Mouse (Mus musculus) limb, embryonic 12.5 days (tissue): ENCODE data around the gene Map1s. TPM values are rescaled to one million over a fixed set of nuclear protein-coding genes. Genes with fewer than 3 reads are reported as not detected.

Experiments
- ATAC-seq: fragments of 200-750 bp; cut with Nextera tagmentation; 2 replicates; pipeline ENCODE4 v1.8.0; 2017; ENCODE audit warnings: low read depth, moderate TSS enrichment; ENCODE audit not compliant: insufficient number of reproducible peaks, insufficient read depth, low FRiP score, low TSS enrichment
- H3K27ac ChIP-seq: fragments of 300-500 bp; sonication (generic); 2 replicates; pipeline ENCODE4 v1.5.1; 2016; ENCODE audit warnings: mild to moderate bottlenecking, moderate library complexity
- H3K27me3 ChIP-seq: fragments of 300-500 bp; sonication (generic); 2 replicates; pipeline ENCODE4 v1.6.1; 2016; ENCODE audit warnings: mild to moderate bottlenecking, moderate library complexity
- H3K36me3 ChIP-seq: fragments of 300-500 bp; sonication (generic); 2 replicates; pipeline ENCODE4 v1.6.1; 2016; ENCODE audit warnings: mild to moderate bottlenecking, moderate library complexity
- H3K4me1 ChIP-seq: fragments of 300-500 bp; sonication (generic); replicated peaks from 2 replicates; pipeline ENCODE4 v1.6.1; 2016
- H3K4me2 ChIP-seq: fragments of 300-500 bp; sonication (generic); 2 replicates; pipeline ENCODE4 v1.6.1; 2016; ENCODE audit warnings: mild to moderate bottlenecking, moderate library complexity
- H3K4me3 ChIP-seq: fragments of 300-500 bp; sonication (generic); replicated peaks from 2 replicates; pipeline ENCODE4 v1.5.1; 2016; ENCODE audit warnings: mild to moderate bottlenecking
- H3K9ac ChIP-seq: fragments of 300-500 bp; sonication (generic); replicated peaks from 2 replicates; pipeline ENCODE4 v1.6.1; 2016; ENCODE audit warnings: mild to moderate bottlenecking, moderate library complexity
- H3K9me3 ChIP-seq: fragments of 300-500 bp; sonication (generic); 2 replicates; pipeline ENCODE4 v1.6.1; 2016; ENCODE audit warnings: mild to moderate bottlenecking, moderate library complexity
- WGBS: fragments of 180-500 bp; shearing (Covaris S2); methylation state at CpG from one replicate; pipeline ENCODE4 v1.1.7; 2016; 5-methylcytosine and 5-hydroxymethylcytosine counted together
- polyA plus RNA-seq: library from polyadenylated mRNA; unstranded; fragments of >200 nt; fragmentation: Nextera tagmentation; extraction: Ambion mirVana; gene quantifications from 2 replicates; pipeline ENCODE4 v1.2.1, GENCODE M21; 2016

The Map1s gene
- polyA plus RNA-seq, 1 experiment from 2014 or later: 57.7 TPM

DNA sequence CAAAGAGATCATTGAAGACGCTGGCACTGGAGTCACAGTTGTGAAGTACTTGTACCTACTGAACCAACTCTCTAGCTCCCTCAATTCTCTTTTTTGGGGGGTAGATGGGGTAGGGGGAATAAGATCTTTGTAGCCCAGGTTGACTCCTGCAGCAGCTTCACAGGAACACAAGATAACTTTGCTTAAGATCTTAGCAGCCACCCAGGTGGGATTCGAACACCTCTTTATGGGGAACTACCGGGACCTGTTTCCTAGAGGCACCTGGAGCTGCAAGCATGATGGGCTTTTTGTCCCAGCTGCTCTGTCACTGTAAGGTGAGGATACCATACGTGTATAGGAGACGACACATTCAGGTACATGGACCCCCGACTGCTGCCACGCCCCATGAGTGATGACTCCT lies 39.2 kb upstream of the Map1s start:
- Histone ChIP-seq H3K27me3 (peaks cover 29% of the 10 kb centered on the region), H3K9ac (no peak overlapping the region), H3K4me3 (peak overlapping the region; percentile 55; the same call in 1 of the 2 replicates), H3K4me2 (peak overlapping the region; percentile 96; the same call in 1 of the 2 replicates), H3K36me3 (peaks cover 10% of the 10 kb centered on the region; the same call in 1 of the 2 replicates), H3K4me1 (peaks cover 57% of the 10 kb centered on the region), H3K9me3 (no peaks in the 10 kb centered on the region), H3K27ac (peak overlapping the region; percentile 90)
- 89% methylated on average over 7 of the region's 7 CpGs for WGBS
- no peak for ATAC-seq

DNA sequence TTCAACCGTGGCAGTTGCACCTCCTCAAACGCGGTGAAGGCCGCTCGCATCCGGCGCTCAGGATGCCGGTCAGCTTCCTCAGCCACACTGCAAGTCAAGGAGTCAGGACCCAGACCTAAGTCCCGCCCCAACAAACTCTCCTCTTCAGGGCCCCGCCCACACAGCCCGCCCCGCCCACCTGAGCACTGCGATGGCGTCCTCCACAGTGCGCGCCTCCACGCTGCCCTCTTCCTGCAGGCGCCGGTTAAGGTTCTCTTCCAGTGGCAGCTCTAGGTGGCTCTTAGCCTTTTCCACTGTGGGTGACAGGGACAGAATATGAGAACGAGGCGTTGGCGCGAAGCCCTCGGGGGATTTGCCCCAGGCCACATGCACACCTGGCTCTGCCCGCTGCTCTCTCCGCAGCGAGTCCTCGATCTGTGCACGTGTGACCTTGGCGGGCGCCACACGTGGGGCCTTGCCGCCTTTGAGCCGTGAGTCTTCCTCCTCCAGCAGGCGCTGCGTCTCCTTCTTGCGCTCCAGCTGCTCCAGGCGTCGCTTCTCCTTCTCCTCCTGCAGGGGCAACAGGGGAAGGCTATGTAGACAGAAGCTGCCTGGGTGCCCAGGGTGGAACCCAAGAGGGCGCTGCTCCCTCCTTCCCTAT lies 37.1 kb upstream of the Map1s start:
- H3K4me2 ChIP-seq: peak overlapping the region; percentile 55
- peaks cover 10% of the 10 kb centered on the region; the same call in 1 of the 2 replicates for H3K36me3 ChIP-seq
- WGBS: 15% methylated on average over 40 of the region's 40 CpGs
- ATAC-seq: no peak
- H3K27me3 ChIP-seq: peaks cover 8% of the 10 kb centered on the region; the same call in 1 of the 2 replicates
- peak overlapping the region; percentile 47; the same call in 1 of the 2 replicates for H3K9ac ChIP-seq
- H3K27ac ChIP-seq: peak overlapping the region; percentile 69
- peak overlapping the region; percentile 29 for H3K4me3 ChIP-seq
- H3K9me3 ChIP-seq: no peaks in the 10 kb centered on the region
- H3K4me1 ChIP-seq: peaks cover 51% of the 10 kb centered on the region

DNA sequence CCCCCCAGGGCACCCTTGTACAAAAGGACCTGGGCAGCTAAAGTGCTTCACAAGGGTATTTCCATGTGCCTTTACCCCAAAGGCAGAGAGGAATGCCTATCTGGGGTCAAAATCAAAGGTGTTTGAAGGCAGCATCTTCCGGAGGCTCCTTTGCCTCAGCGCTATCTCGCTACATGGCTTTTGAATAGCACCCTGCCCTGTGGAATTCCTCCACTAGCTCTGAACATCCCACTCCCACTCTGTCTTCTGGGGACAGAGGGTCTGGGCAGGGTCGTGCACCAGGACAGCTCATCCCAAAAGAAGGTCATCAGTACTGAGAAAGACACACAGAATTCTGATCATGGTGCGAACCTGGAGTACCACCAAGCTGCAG lies 36.5 kb upstream of the Map1s start:
- H3K27ac ChIP-seq: peak overlapping the region; percentile 69
- WGBS: 38% methylated on average over 5 of the region's 5 CpGs
- H3K9ac ChIP-seq: peak overlapping the region; percentile 47; the same call in 1 of the 2 replicates
- no peak for ATAC-seq
- peaks cover 46% of the 10 kb centered on the region for H3K4me1 ChIP-seq
- H3K4me3 ChIP-seq: peak overlapping the region; percentile 29
- no peaks in the 10 kb centered on the region for H3K9me3 ChIP-seq
- H3K27me3 ChIP-seq: 0 out of 2 replicates have a peak, but pooled peaks cover 3% of the 10 kb centered on the region
- peak overlapping the region; percentile 55 for H3K4me2 ChIP-seq
- H3K36me3 ChIP-seq: peaks cover 10% of the 10 kb centered on the region; the same call in 1 of the 2 replicates

DNA sequence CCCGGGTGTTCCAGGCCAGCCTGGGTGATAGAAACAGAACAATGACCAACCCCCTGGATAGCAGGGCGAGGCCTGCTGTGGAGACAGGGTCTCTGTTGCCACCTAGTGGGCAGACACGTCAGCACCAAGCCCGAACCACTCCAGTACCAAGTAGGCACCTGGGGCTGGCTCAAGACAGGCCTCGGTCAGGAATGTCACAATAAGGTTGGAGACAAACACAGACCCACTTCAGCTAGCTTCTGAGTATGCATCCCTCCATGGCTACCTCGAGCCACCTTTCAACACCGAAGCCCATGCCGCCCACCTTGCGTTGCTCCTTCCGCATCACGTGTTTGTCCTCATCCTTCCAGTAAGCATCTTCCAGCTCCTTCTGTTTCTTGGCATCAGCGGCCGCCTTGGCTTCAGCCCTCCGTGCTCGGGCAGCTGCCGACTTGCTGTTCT lies 36.1 kb upstream of the Map1s start:
- Histone ChIP-seq H3K36me3 (peaks cover 10% of the 10 kb centered on the region; the same call in 1 of the 2 replicates), H3K4me3 (no peak overlapping the region), H3K4me1 (peaks cover 41% of the 10 kb centered on the region), H3K9ac (peak overlapping the region; percentile 47; the same call in 1 of the 2 replicates), H3K27ac (peak overlapping the region; percentile 69; the same call in 1 of the 2 replicates), H3K4me2 (0 out of 2 replicates have a peak overlapping the region, but pooled peaks have one; percentile 55), H3K27me3 (no peaks in the 10 kb centered on the region), H3K9me3 (no peaks in the 10 kb centered on the region)
- no peak for ATAC-seq
- WGBS: 46% methylated on average over 16 of the region's 16 CpGs

DNA sequence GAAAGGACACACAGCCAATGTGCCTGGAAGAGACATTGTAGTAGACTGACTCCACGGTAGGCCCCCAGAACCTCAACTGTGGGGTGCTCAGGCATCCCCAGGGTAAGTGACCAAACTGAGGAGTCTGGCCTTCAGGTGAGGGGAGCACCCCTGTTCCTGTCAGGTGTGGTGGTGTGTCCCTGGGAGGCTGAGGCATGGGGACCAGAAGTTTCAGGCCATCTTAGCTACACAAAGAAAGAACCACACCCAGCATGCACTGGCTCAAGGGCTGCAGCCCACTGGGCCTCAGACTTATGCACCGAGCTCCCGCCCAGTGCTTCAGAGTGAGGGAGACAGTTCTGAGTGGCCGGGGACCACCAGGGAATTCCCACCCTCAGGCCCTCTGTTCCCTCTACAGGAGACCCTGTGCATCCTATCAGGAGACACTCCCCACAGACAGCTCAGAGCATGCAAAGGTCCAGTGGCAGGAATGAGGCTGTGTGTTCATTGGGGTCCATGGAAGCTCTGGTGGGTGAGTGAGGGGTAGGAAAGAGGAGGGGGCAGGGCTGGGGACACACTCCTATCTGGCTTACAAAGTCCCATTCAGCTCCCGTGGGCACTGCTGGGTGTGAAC lies 34.4 kb upstream of the Map1s start:
- Histone ChIP-seq H3K9me3 (no peaks in the 10 kb centered on the region), H3K9ac (no peak overlapping the region), H3K36me3 (peaks cover 10% of the 10 kb centered on the region; the same call in 1 of the 2 replicates), H3K4me3 (no peak overlapping the region), H3K27ac (no peak overlapping the region), H3K4me1 (peaks cover 33% of the 10 kb centered on the region), H3K27me3 (no peaks in the 10 kb centered on the region), H3K4me2 (no peak overlapping the region)
- ATAC-seq: no peak
- 86% methylated on average over 5 of the region's 5 CpGs for WGBS

DNA sequence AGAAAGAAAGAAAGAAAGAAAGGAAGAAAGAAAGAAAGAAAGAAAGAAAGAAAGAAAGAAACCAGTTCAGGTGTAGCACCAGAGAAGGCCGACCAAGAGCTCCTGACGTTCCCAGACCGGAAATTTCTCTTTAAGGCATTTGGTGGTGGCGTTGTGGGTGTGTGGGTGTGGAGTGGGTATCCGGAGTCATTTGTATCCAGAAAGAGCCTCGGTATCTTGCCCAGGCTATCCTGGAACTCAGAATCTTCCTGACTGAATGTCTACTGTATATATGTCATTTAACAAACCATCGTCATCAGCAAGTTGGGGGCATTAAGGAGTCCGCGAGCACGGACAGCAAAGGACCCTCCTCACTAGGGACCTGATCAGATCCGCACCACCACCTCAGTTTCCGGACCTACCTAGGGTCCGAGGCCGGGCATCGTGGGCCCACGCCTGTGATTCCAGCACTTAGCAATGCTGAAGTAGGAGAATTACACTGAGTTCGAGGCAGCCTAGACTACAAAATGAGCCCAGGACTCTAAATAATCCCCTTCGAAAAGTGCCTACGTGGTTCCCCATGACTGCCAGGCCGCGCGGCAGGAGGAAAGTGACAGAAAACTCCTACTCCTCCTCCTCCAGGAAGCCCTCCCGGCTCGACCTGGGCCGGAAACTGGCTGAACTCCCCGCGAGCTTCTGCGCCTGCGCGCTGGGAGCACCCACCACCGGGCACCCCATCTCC lies 32.9 kb upstream of the Map1s start:
- ATAC-seq: no peak
- H3K4me3 ChIP-seq: peak overlapping the region; percentile 89
- H3K4me1 ChIP-seq: peaks cover 27% of the 10 kb centered on the region
- peaks cover 6% of the 10 kb centered on the region; the same call in 1 of the 2 replicates for H3K36me3 ChIP-seq
- H3K9me3 ChIP-seq: no peaks in the 10 kb centered on the region
- no peaks in the 10 kb centered on the region for H3K27me3 ChIP-seq
- WGBS: 7% methylated on average over 31 of the region's 31 CpGs
- H3K27ac ChIP-seq: peak overlapping the region; percentile 88
- peak overlapping the region; percentile 79 for H3K4me2 ChIP-seq
- peak overlapping the region; percentile 76 for H3K9ac ChIP-seq

DNA sequence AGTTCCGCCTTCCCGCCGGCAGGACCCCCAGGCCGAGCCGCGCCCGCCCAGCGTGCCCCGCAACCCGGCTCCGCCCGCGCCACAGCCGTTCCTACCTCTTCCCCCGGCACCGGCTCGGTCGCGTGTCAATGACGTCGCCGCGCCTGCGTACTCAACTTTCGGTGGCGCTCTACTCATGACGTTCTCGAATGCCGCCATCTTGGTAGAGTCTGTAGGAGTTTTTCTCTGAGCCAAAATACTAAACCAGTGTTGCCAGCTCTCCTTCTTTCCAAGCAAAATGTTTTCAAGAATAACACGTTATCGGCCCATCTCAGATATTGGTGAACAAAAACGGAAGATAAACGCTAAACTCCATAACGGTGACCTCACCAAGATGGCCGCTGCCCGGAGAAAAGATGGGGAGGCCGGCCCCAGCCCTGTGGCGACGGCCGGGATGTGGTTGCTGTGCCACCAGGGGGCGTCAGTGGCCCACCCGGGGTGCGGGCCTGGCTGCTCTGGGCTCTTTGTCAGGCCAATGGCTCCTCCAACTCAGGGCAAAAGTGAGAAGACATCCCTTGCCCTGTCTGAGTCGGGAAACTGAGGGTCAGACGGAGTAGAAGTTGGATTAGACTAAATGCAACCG lies 32.3 kb upstream of the Map1s start, which contains the start of gene Ccdc124:
Gene Ccdc124, minus strand, starts transcription at position 572 of the 622 bp plus-strand sequence.
- H3K9ac ChIP-seq: peak within 1 kb of the TSS; percentile 76
- peak; percentile 92 for ATAC-seq
- 1% methylated on average over 46 of the region's 46 CpGs for WGBS
- H3K9me3 ChIP-seq: no peaks in the 10 kb centered on the region
- H3K4me3 ChIP-seq: peak within 1 kb of the TSS; percentile 89
- H3K36me3 ChIP-seq: no peaks in the 10 kb centered on the region
- peaks cover 5% of the 10 kb centered on the region; the same call in 1 of the 2 replicates for H3K27me3 ChIP-seq
- H3K4me1 ChIP-seq: peaks cover 21% of the 10 kb centered on the region
- H3K27ac ChIP-seq: peak within 1 kb of the TSS; percentile 88
- peak within 1 kb of the TSS; percentile 79 for H3K4me2 ChIP-seq

DNA sequence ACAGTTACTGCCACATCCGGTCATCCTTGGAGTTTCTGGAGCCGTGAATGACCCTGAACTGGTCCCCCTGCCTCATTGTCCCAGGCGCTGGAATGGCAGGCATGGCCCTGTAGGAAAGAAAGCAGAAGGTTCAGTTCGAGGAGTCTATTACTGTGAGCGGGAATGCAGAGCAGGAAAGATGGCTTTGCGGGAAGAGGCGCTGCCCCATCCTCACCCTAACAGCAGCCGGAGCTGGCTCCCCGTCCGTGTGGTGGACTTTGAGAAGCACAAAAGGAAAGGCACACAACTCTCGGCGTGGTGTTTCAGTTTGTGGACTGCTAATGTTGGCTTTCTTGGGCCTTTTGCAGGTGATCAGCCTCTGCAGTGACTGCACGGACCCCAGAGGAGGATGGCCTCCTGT lies 31.3 kb upstream of the Map1s start:
- no peak overlapping the region for H3K4me2 ChIP-seq
- H3K27ac ChIP-seq: no peak overlapping the region
- no peak overlapping the region for H3K9ac ChIP-seq
- peaks cover 5% of the 10 kb centered on the region; the same call in 1 of the 2 replicates for H3K27me3 ChIP-seq
- 91% methylated on average over 13 of the region's 13 CpGs for WGBS
- ATAC-seq: no peak
- H3K4me3 ChIP-seq: 0 out of 2 replicates have a peak overlapping the region, but pooled peaks have one; percentile 89
- H3K36me3 ChIP-seq: no peaks in the 10 kb centered on the region
- no peaks in the 10 kb centered on the region for H3K9me3 ChIP-seq
- H3K4me1 ChIP-seq: peaks cover 13% of the 10 kb centered on the region

DNA sequence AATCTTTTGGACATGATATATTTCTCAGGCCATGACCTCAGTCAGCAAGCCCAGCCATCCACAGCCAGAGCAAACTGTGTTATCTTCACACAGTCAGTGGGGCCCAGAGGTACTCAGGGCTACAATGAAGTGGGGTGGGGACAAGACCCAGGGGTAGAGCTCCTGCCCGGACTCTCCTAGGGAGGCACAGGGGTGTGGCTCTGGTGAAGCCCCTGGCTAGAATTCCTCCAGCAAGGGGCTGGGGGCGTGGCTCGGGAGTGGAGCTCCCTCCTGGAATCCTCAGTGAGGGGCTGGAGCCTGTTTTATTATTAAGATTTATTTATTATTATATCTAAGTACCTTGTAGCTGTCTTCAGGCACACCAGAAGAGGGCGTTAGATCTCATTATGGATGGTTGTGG lies 29.4 kb upstream of the Map1s start:
- H3K27me3 ChIP-seq: peaks cover 5% of the 10 kb centered on the region; the same call in 1 of the 2 replicates
- no peak overlapping the region for H3K4me3 ChIP-seq
- peaks cover 27% of the 10 kb centered on the region for H3K4me1 ChIP-seq
- H3K9ac ChIP-seq: no peak overlapping the region
- H3K36me3 ChIP-seq: no peaks in the 10 kb centered on the region
- H3K27ac ChIP-seq: no peak overlapping the region
- no peak for ATAC-seq
- no peaks in the 10 kb centered on the region for H3K9me3 ChIP-seq
- WGBS: 51% methylated on average over 4 of the region's 4 CpGs
- no peak overlapping the region for H3K4me2 ChIP-seq

DNA sequence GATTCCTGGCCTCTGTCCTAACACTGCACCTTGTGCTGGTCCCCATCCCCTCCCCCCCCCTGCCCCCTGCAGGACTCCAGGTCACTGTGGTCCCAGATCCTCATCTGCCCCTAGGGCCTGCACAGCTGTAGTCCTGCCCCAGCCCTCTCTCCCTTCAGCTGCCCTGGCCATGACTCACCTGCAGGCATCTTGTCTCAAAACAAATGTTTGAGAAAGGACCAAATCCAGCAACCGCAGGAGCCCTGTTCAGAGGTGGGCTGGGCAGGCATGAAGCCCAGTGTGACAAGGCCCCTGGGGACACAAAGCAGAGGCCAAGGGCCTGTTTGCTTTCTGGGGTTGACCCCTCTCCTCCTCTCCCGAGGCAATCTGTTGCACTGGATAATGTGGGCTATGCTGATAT lies 27.6 kb upstream of the Map1s start:
- H3K9ac ChIP-seq: no peak overlapping the region
- no peak for ATAC-seq
- H3K27me3 ChIP-seq: peaks cover 5% of the 10 kb centered on the region; the same call in 1 of the 2 replicates
- H3K4me3 ChIP-seq: no peak overlapping the region
- no peak overlapping the region for H3K4me2 ChIP-seq
- no peak overlapping the region for H3K27ac ChIP-seq
- no peaks in the 10 kb centered on the region for H3K9me3 ChIP-seq
- WGBS: 54% methylated on average over 2 of the region's 2 CpGs
- H3K36me3 ChIP-seq: no peaks in the 10 kb centered on the region
- peaks cover 17% of the 10 kb centered on the region for H3K4me1 ChIP-seq
